Mouse (Mus musculus) spleen, postnatal 10 days (tissue): ENCODE data around the gene Fgfr2.

Experiments
- DNase-seq, 2 experiments: peaks; one replicate each; pipeline ENCODE4 v3.0.0; 2021 to 2022; ENCODE audit warnings: low spot score in 2 of 2

The Fgfr2 gene

GRCm38 (mm10) chr7:133041784-133042183 lies 81.4 kb downstream of the Fgfr2 start:
- DNase-seq = no peak

DNA sequence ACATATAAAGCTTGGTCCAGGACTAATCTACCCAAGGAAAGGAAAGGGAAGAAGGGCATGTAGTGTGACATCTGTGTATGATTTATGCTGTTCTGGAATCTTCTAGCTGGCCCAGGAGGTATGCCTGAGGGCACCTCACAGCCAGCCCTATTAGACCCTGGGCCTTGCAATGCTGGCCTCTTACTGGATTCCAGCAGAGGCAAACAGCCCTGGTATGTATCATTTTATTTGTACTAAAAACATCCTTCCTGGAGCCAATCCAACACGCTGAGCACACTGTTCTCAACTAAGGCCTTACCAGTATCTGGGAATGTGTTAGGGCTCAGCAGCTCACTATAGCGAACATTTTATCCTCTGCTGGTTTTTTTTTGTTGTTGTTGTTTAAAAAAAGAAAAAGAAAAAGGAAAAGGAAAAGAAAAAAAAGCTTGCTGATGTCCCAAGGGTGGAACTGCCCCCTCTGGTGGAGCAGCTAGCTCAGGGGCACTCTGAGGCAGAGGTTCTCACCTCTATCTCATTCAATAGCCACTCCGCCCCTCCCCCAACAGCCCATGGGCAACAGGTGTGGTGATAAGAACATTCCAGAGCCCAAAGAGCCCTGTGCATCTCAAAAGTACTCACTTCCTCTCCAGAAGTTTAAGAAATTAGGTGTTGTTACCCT lies 82.3 kb downstream of the Fgfr2 start:
- DNase-seq = peak in 1 of 2 experiments; percentile 25

DNA sequence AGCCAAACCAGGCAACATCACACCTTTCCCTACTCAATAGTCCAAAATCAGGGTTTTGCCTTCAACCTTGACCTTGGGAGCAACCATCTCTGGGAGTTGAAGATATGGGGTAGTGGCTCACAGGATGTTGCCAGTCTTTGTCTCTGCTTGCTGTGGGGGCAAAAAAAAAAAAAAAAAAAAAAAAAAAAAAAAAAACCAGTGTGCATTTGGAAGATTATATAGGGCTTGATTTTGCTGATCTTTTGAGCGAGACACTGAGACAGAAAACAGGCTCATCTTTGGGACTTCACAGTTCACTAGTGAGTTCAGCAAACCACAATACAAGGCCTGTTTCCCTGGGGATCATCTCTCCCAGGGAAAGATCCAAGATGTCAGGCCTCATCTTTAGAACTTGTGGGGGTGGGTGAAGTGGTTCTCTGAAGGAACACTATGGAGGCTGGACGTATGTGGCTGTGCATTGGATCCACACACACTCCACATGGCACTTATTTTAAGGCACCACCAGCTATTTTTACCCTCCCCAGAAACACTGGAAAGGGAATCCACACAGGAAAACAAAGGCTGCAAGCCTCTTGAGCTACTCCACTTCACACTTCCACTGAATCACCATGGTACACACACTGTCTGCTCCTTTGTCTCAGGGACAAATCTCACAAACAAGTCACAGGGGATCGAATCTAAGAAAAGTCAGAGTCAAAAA lies 83.4 kb downstream of the Fgfr2 start:
- DNase-seq = no peak

GRCm38 (mm10) chr7:133037618-133038017 lies 85.5 kb downstream of the Fgfr2 start:
- no peak for DNase-seq

GRCm38 (mm10) chr7:133037217-133037616 lies 85.9 kb downstream of the Fgfr2 start:
- no peak for DNase-seq

DNA sequence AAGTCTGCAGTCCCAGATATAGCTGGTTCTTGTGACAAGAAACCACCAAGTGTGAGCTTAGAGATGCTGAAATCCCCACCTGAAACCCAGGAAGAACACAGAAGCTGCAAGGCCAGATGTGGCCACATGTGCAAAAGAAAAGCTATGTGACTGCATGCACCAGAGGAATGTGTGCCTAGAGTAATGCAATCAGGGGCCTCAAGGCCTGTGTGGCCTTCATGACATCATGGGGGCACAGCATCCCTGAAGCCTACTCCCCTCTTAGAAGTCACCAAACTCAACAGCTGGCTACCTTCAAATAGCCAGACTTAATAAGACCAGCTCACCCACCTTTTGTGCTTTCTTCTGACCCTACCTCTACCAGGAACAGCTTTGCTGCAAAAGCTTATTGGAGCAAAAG lies 87.2 kb downstream of the Fgfr2 start:
- no peak for DNase-seq

DNA sequence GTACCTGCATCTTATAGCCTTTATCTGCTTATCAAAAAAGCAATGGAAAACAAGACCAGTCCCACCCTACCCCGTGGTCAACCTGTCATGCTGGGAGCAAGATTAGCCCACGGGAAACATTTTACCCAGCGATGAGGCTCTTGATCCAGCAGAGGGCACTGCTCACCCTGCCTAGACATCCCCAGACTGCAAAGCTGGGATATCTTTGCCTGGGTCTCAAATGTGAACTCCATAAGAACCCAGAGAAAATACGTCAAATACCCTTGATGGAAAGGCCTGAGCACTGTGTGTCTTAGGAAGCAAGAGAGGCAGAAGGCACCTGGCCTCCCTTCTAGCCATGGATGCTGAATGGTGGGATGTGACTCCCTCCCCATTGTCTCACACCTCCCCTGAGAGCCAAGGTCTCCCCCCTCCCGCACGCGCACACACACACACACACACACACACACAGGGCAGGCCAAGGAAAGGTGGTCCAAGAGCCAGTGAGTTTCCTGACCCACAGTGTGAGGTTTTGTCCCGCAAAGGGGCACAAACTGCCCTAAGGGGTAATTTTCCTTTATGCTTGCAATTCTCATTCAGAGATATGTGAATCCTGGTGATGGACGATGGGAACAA lies 90.5 kb downstream of the Fgfr2 start:
- peak in 1 of 2 experiments; percentile 46 for DNase-seq

- DNase-seq = no peak
Measured at GRCm38 (mm10) chr7:133029496-133030047, 93.6 kb downstream of the Fgfr2 start.

DNA sequence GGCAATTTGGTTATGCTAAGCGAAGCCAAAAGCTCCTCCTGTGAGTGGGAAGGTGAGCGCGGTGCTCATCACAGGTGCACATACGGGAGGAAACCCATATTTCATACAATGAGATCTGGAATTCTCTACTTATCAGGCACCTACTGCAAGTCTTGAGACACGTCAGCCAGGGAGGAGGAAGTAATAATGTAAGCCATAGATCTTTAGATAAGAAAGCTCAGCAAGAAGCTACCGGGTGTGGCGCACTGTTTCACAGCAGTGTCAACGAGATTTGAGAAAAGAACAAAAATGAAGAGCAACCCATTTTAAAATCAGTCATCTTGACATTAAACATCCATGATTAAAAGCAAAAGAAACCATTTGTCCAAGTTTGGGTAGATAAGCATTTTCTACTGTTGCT lies 94.1 kb downstream of the Fgfr2 start:
- DNase-seq = no peak

DNA sequence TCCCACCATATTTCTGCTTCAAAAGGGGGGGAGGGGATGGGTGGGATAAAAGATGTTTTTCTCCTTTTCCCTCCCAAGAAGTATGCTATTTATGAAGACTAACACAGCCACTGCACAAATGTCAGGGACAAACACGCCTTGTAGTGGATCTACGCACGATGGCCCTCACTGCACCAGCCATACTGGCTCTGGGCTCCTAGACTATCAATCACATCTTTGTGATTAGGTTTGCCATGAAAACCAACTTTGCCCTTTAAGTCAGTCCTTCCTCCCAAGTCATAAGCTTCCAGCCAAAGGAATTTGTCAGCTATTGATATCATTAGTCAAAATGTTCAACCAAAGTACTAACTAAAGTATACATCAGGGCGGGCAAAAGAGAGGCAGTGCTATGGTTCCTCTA lies 95.2 kb downstream of the Fgfr2 start:
- DNase-seq = no peak

- no peak for DNase-seq
Measured at GRCm38 (mm10) chr7:133024694-133025093, 98.5 kb downstream of the Fgfr2 start.

DNA sequence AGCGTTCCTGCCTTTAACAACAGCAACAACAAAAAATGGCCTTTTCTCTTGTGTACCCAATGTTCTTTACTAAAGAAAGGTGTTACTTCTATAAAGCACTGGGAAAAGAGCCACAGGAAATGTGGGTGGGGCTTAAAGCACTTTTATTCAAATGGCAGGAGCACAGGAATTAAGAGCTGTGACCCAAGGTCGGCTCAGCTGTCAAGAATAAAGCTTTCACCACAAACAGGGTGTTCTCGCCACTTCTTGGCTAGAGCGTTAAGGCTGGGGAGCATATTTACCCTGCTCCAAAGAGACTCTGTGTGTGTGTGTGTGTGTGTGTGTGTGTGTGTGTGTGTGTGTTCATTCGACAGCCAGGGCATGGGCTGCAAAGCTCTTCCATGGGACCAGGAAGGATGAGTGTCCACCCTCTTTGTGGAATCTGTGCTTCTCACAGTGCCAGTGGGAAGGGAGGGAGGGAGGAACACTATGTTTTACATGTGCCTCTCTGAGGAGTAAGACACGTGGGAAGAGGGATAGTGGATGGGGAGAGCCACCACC lies 103.6 kb downstream of the Fgfr2 start:
- DNase-seq = no peak

DNA sequence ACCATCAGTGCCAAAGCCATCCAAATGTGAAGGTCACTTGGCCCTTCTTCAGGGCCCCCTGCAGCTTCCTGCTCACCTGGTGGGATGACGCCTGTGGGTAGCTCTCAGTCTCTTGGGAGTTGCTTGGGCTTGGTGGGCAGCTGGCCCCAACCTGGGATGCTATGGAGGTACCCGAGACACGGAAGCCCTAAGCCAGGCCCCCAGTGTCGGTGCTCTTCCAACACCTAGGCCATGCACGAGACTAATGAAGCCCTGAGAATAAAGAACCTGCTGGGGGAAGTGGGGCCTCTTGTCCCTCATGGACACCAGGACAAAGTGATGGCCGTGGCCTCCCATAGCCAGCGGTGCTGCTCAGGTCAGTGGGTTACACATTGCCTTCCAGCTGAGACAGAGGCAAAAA lies 104.2 kb downstream of the Fgfr2 start:
- DNase-seq = no peak

GRCm38 (mm10) chr7:133015416-133016070 lies 107.6 kb downstream of the Fgfr2 start:
- no peak for DNase-seq

DNA sequence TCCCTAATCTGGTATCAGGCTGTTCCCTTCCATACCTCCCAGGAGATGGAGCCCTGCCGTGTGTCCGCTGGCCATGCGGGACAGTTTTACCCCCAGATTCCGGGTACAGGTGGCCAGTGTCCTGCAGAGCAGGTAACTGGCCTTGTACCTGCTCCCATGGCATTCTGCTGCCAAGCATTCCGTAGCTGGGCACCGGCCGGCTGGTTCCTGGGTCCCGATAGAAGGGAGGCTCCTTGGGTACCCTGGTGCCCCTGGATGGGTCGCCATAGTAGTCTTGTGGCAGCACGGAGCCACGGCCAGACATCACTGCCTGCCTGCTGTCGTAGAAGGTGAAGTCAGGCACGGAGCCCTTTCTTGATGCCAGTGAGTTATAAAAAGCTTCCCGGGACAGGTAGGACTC lies 108.5 kb downstream of the Fgfr2 start:
- DNase-seq = no peak

- DNase-seq = no peak
Measured at GRCm38 (mm10) chr7:133013923-133014322, 109.2 kb downstream of the Fgfr2 start.

DNA sequence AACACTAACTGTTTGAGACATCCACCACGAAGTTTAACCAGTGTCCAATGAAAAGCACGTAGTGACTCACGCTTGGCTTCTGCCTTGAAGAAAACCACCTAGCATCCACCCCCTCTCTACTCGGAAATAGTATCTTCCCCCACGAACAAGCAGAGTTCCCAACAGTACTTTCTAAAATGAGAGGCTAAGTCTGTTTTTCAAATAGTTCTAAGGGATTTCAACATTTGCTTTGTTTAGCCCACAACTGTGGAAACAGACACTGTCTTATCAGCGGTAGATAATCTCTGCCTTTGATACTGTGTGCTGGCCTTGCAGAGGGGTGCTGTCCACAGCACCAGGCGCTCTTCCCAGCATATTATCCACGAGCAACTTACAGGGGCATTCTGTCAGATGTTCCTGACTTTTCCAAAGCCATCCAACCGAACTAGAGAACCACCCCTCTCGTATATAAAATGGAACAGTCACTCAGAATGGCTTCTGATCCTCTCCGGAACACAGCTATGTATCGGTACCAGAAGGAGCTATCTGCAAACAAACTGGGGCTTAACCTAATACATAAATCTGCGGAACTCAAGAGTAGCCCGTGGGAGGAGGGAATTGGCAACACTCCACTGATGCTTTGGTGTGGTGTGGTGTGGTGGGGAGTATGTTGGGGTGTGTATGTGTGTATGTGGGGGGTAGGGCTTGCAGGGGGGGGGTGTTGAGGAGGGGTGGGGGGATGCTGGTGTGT lies 110.3 kb downstream of the Fgfr2 start:
- no peak for DNase-seq

GRCm38 (mm10) chr7:133011611-133012010 lies 111.5 kb downstream of the Fgfr2 start:
- DNase-seq = no peak

DNA sequence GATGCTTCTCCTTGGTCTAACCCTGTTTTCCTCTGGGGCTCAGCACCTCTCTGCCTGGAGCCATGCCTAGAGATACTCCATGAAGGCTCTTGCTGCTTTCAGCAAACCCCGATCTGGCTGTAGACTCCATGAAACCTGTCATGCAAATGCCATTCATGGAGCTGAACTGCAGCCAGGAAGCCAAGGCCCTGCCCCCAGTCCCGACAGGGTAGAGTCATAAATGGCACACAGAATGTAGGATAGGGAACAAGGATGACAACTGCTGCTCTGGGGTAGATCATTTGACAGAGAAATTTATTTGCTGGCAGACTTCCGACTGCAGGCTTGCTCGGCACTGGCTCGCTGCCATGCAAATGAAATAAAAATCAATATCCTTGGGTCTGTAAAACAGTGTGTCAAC lies 112.0 kb downstream of the Fgfr2 start:
- DNase-seq = no peak

- no peak for DNase-seq
Measured at GRCm38 (mm10) chr7:133010477-133010876, 112.7 kb downstream of the Fgfr2 start.

- DNase-seq = no peak
Measured at GRCm38 (mm10) chr7:133009676-133010075, 113.5 kb downstream of the Fgfr2 start.
